Mouse (Mus musculus) left cerebral cortex, adult 2 months (tissue): ENCODE data around the gene Wdsub1. TPM values are rescaled to one million over a fixed set of nuclear protein-coding genes. Genes with fewer than 3 reads are reported as not detected.

Experiments used
- DNase-seq, 2 experiments: peaks; one replicate each; pipeline ENCODE4 v3.0.0; 2021 to 2022; ENCODE audit warnings: low spot score in 2 of 2, mixed read lengths in 1 of 2; ENCODE audit errors: extremely low spot score in 1 of 2
- H3K27ac ChIP-seq: fragments of 200-600 bp; 2 replicates; pipeline ENCODE4 v1.8.1; 2022
- H3K4me3 ChIP-seq: fragments of 200-600 bp; 2 replicates; pipeline ENCODE4 v1.8.1; 2022
- CTCF ChIP-seq: fragments of 200-600 bp; IDR thresholded peaks from 2 replicates; pipeline ENCODE4 v1.8.1; 2022; ENCODE audit warnings: antibody characterized with exemption, mild to moderate bottlenecking, moderate library complexity
- intact Hi-C: fragments of 180-260 bp; cut with DNase I; formaldehyde crosslinking; loops from one replicate; pipeline ENCODE4 v1.15.1; 2025
- total RNA-seq, 2 experiments: library from RNA; stranded (reverse); gene quantifications; 2 replicates each; pipeline ENCODE4 v1.2.3; 2021

The Wdsub1 gene
- total RNA-seq, 2 experiments from 2014 or later: 17.1 to 17.7 TPM

- TF ChIP-seq CTCF: no peak
- no peak for DNase-seq
- H3K27ac ChIP-seq: no peak overlapping the region
- intact Hi-C loops: no loop called here
- no peak overlapping the region for H3K4me3 ChIP-seq
Observed at GRCm38 (mm10) chr2:59819415-59819814, 63.0 kb downstream of the Wdsub1 start.

DNA sequence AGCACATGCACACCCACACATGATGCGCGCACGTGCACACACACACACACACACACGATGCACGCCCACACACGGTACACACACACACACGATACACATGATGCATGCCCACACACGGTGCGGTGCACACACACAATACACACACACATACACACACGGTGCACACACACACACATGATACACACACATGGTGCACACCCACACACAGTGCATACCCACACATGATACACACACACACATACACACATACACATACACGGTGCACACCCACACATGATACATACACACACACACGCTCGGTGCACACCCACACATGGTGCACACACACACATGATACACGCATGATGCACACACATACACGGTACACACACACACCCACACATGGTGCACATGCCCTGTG lies 63.7 kb downstream of the Wdsub1 start:
- TF ChIP-seq CTCF: no peak
- intact Hi-C loops: no loop called here
- Histone ChIP-seq H3K4me3 (no peak overlapping the region), H3K27ac (no peak overlapping the region)
- DNase-seq: no peak

GRCm38 (mm10) chr2:59814997-59815396 lies 67.4 kb downstream of the Wdsub1 start:
- no peak for TF ChIP-seq CTCF
- no peak overlapping the region for H3K27ac ChIP-seq
- intact Hi-C loops: no loop called here
- no peak overlapping the region for H3K4me3 ChIP-seq
- no peak for DNase-seq

GRCm38 (mm10) chr2:59813457-59813856 lies 68.9 kb downstream of the Wdsub1 start:
- no peak for TF ChIP-seq CTCF
- H3K27ac ChIP-seq: no peak overlapping the region
- intact Hi-C loops: no loop called here
- no peak overlapping the region for H3K4me3 ChIP-seq
- no peak for DNase-seq

- no peak overlapping the region for H3K4me3 ChIP-seq
- no peak overlapping the region for H3K27ac ChIP-seq
- intact Hi-C loops: no loop called here
Observed at GRCm38 (mm10) chr2:59812641-59813040, 69.8 kb downstream of the Wdsub1 start.

DNA sequence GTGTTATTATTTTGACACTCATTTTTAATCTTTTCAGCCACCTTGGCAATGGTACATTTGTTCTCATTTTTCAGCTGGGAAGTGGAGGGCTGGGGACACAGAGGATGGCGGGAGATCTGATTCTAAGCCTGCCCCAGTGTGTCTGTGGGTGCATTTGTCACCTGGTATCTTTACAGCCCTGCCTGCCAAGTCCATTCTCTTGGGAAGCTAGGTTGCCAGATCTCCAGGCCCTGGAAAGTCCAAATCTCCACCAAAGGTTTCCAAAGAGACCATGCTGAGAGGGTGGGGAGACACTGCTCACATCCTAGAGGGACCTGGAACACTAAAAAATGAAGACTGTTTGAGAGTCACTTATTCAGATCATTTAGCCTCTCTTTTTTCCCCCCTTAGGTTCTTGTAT lies 71.1 kb downstream of the Wdsub1 start:
- Histone ChIP-seq H3K4me3 (no peak overlapping the region), H3K27ac (no peak overlapping the region)
- TF ChIP-seq CTCF: no peak
- intact Hi-C loops: no loop called here
- no peak for DNase-seq

More at GRCm38 (mm10) chr2:59812641-59813040, 69.8 kb downstream of the Wdsub1 start:
- TF ChIP-seq CTCF: no peak
- DNase-seq: no peak

GRCm38 (mm10) chr2:59810039-59810438 lies 72.4 kb downstream of the Wdsub1 start:
- intact Hi-C loops: no loop called here
- Histone ChIP-seq H3K27ac (no peak overlapping the region), H3K4me3 (no peak overlapping the region)
- TF ChIP-seq CTCF: no peak
- DNase-seq: no peak

DNA sequence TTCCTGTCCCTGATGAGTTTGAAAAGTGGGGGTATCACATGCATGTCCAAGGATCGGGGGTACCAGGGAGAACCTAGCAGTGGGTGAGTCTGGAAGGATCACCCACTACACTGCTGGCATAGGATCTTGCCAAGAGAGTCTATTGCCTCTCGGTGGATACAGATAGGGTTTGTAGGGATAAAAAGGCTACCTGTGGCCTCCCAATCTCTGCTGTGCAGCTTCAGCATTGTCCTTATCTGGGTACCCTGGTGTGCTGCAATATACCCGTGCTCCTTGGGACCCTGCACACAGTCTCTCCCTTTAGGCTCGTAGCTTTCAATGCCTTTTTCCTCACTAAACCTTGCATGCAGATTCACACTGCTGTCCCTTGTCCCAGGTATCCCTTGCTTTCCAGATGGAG lies 73.8 kb downstream of the Wdsub1 start:
- DNase-seq: no peak
- TF ChIP-seq CTCF: no peak
- H3K27ac ChIP-seq: no peak overlapping the region
- no peak overlapping the region for H3K4me3 ChIP-seq
- intact Hi-C loops: no loop called here

- no peak for DNase-seq
- no peak for TF ChIP-seq CTCF
- Histone ChIP-seq H3K27ac (no peak overlapping the region), H3K4me3 (no peak overlapping the region)
- intact Hi-C loops: no loop called here
Observed at GRCm38 (mm10) chr2:59806038-59806437, 76.4 kb downstream of the Wdsub1 start.

GRCm38 (mm10) chr2:59805595-59805994 lies 76.8 kb downstream of the Wdsub1 start:
- no peak for DNase-seq
- Histone ChIP-seq H3K27ac (no peak overlapping the region), H3K4me3 (no peak overlapping the region)
- intact Hi-C loops: no loop called here
- TF ChIP-seq CTCF: no peak

DNA sequence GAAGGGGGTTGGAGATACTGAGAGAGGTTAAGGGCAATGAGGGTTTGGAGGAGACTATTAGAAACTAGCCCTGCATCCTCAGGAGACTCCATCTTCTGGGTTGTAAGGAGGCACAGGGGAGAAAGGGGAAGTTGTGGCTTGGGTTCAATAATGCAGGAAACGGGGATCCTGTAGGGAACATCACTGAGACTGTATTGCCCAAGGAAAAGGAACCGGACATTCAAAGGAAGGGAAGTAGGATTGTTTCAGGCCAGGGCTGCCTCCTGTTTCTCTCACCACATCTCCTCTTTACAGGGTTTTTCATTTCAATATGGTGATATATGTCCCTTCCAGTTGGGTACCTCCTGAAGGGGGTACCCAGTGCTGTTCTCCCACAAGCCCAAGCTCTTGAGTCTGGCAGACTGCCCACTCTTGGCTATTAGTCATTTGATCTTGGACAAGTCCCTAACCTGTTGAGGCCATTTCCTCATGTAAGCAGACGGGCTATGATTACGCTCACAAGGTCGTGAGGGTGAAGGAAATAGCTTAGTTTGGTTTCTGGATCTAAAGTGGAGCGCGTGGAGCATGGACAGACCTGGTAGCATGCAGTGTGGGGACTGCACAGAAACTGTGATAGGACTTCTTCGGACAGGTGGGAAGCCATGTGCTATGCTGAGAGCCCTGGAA lies 79.5 kb downstream of the Wdsub1 start:
- no peak for TF ChIP-seq CTCF
- DNase-seq: no peak
- no peak overlapping the region for H3K27ac ChIP-seq
- intact Hi-C loops: no loop called here
- H3K4me3 ChIP-seq: no peak overlapping the region
